Mouse (Mus musculus) subcutaneous adipose tissue, adult 2 months (tissue): ENCODE data around the gene Gm13693. TPM values are rescaled to one million over a fixed set of nuclear protein-coding genes. Genes with fewer than 3 reads are reported as not detected.

Experiments used
- polyA plus RNA-seq: library from polyadenylated mRNA; depleted of rRNA; stranded (reverse); fragments of >200 nt; gene quantifications from 2 replicates; pipeline ENCODE4 v1.2.3, GENCODE M21; 2012; ENCODE audit warnings: low replicate concordance; rRNA removed

Gm13693 gene
- polyA plus RNA-seq, result not detected in 2 replicates

DNA sequence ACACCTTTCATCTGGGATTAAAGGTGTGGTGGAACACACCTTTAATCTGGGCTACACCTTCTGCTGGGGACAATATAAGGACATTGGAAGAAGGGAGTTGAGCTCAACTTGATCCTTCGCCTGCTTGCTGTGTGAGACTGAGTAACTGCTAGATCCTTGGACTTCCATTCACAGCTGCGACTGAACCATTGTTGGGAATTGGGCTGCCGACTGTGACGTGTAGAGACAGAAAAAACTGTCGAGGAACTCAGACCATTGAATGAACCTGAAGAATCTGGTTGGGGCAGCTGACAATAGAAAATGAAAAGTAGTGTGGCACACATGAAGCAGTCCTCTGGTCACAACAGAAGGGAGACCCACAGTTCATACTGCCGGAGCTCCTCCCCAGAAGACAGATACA lies at the start of gene Gm13693:
Gene Gm13693, plus strand, starts transcription at position 301 of the 400 bp plus-strand sequence.

DNA sequence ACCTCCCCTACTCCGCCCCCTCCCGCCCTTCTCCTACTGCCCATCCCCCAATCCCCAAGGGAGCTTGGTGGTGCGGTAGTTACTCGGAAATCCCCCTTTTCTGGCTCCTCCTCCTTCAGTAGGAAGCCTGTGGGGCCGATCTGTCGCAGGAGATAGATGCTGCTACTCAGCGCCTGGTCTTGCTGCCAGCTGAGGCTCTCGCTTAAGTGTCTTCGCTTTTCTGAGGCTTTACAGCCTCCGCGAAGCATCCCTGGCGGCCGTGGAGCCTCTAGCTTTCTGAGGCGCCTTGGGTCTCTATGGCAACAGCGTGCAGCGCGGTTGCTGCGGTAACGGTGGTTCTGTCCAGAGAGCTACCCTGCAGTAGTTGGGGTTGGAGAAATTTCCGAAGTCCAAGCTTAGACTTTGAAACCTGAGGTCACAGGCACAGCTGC lies 20.4 kb upstream of the Gm13693 start, which contains the start of gene Zswim2:
Gene Zswim2, minus strand, starts transcription at position 298 of the 431 bp plus-strand sequence.

DNA sequence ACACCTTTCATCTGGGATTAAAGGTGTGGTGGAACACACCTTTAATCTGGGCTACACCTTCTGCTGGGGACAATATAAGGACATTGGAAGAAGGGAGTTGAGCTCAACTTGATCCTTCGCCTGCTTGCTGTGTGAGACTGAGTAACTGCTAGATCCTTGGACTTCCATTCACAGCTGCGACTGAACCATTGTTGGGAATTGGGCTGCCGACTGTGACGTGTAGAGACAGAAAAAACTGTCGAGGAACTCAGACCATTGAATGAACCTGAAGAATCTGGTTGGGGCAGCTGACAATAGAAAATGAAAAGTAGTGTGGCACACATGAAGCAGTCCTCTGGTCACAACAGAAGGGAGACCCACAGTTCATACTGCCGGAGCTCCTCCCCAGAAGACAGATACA lies 5.9 kb upstream of the Gm13693 start, which contains the start of gene Gm13698:
Gene Gm13698, plus strand, starts transcription at position 301 of the 400 bp plus-strand sequence.

DNA sequence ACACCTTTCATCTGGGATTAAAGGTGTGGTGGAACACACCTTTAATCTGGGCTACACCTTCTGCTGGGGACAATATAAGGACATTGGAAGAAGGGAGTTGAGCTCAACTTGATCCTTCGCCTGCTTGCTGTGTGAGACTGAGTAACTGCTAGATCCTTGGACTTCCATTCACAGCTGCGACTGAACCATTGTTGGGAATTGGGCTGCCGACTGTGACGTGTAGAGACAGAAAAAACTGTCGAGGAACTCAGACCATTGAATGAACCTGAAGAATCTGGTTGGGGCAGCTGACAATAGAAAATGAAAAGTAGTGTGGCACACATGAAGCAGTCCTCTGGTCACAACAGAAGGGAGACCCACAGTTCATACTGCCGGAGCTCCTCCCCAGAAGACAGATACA lies 5.7 kb downstream of the Gm13693 start, which contains the start of gene Gm13695:
Gene Gm13695, plus strand, starts transcription at position 301 of the 400 bp plus-strand sequence.

GRCm38 (mm10) chr2:83972823-83973222 lies 11.5 kb downstream of the Gm13693 start, which contains the start of gene Gm13696:
Gm13696 (plus strand) TSS chr2:83973123.

DNA sequence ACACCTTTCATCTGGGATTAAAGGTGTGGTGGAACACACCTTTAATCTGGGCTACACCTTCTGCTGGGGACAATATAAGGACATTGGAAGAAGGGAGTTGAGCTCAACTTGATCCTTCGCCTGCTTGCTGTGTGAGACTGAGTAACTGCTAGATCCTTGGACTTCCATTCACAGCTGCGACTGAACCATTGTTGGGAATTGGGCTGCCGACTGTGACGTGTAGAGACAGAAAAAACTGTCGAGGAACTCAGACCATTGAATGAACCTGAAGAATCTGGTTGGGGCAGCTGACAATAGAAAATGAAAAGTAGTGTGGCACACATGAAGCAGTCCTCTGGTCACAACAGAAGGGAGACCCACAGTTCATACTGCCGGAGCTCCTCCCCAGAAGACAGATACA lies 17.3 kb downstream of the Gm13693 start, which contains the start of gene Gm13694:
Gene Gm13694, plus strand, starts transcription at position 301 of the 400 bp plus-strand sequence.

DNA sequence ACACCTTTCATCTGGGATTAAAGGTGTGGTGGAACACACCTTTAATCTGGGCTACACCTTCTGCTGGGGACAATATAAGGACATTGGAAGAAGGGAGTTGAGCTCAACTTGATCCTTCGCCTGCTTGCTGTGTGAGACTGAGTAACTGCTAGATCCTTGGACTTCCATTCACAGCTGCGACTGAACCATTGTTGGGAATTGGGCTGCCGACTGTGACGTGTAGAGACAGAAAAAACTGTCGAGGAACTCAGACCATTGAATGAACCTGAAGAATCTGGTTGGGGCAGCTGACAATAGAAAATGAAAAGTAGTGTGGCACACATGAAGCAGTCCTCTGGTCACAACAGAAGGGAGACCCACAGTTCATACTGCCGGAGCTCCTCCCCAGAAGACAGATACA lies 23.1 kb downstream of the Gm13693 start, which contains the start of gene Gm13697:
Gene Gm13697, plus strand, starts transcription at position 301 of the 400 bp plus-strand sequence.

DNA sequence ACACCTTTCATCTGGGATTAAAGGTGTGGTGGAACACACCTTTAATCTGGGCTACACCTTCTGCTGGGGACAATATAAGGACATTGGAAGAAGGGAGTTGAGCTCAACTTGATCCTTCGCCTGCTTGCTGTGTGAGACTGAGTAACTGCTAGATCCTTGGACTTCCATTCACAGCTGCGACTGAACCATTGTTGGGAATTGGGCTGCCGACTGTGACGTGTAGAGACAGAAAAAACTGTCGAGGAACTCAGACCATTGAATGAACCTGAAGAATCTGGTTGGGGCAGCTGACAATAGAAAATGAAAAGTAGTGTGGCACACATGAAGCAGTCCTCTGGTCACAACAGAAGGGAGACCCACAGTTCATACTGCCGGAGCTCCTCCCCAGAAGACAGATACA lies 28.9 kb downstream of the Gm13693 start, which contains the start of gene Gm13691:
Gene Gm13691, plus strand, starts transcription at position 301 of the 400 bp plus-strand sequence.

Other genes starting within 250 kb of the Gm13693 start
- 18.5 and 45.7 TPM in 2 replicates for gene Itgav, start 237.1 kb upstream of the Gm13693 start, polyA plus RNA-seq
- gene Fam171b, start 148.9 kb upstream of the Gm13693 start, polyA plus RNA-seq, result 1.1 and 3.3 TPM in 2 replicates
- not detected in 2 replicates for gene Zswim2, start 20.3 kb upstream of the Gm13693 start, polyA plus RNA-seq
- not detected in 2 replicates for gene Gm13698, start 5.8 kb upstream of the Gm13693 start, polyA plus RNA-seq
- gene Gm13695, start 5.8 kb downstream of the Gm13693 start, polyA plus RNA-seq, result not detected in 2 replicates
- gene Gm13696, start 11.6 kb downstream of the Gm13693 start, polyA plus RNA-seq, result not detected in 2 replicates
- gene Gm13694, start 17.4 kb downstream of the Gm13693 start, polyA plus RNA-seq, result not detected in 2 replicates
- not detected in 2 replicates for gene Gm13697, start 23.2 kb downstream of the Gm13693 start, polyA plus RNA-seq
- gene Gm13691, start 29.1 kb downstream of the Gm13693 start, polyA plus RNA-seq, result not detected in 2 replicates